Mouse (Mus musculus) small intestine, adult 2 months (tissue): Measurements from ENCODE around the gene Muc4.

ENCODE experiments used
- CTCF ChIP-seq: fragments of 200-500 bp; IDR thresholded peaks from 2 replicates; pipeline ENCODE4 v1.5.1; 2012; ENCODE audit warnings: low read depth, mild to moderate bottlenecking, control low read depth, inconsistent platforms, low read length, moderate library complexity, mixed read lengths; ENCODE audit not compliant: insufficient replicate concordance, insufficient read length; ENCODE audit errors: extremely low read depth
- POLR2A ChIP-seq: fragments of 200-500 bp; IDR thresholded peaks from 2 replicates; pipeline ENCODE4 v1.6.1; 2012; ENCODE audit warnings: low read depth, mild to moderate bottlenecking, control low read depth, inconsistent platforms, low read length, moderate library complexity

DNA sequence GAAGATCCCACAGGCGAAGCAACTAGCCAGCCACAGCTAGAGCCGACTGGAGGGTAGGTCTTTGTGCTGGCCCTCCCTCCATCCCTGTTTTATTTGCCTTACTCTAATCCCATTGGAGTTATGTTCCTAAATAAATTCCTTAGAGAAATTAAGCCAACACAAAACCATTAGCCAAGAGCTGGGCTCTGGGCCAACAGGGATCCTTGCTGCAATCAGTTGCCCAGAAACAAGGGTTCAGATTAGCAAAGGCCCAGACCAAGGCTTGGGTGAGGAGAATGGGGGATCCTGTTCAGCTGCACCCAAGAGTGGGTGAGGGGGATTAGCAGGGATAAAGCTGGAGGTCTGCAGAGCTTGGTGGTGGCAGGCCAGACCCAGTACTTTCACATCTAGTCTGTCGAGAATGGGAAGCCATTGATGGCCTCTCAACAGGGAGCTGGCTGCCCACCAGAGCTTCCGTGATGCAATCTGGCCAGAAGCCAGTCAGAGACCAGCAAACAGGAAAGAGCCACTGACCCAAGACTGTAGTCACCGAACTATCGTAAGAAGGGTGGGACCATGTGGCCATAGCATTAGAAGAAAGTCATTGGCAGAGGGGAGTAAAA, 67.7 kb downstream of the Muc4 start:
- TF ChIP-seq CTCF, result no peak
- TF ChIP-seq POLR2A, result no peak
